Mouse (Mus musculus): ENCODE results near the gene Rnase2b. TPM values are rescaled to one million over a fixed set of nuclear protein-coding genes. Genes with fewer than 3 reads are reported as not detected.

Rnase2b gene
- polyA plus RNA-seq, 1 experiment from 2014 or later: 0.39 TPM

- H3K4me2 ChIP-seq (replicated peaks; ENCODE audit: low read depth): no peak overlapping the region
- H3K27me3 ChIP-seq (ENCODE audit: control insufficient read depth, insufficient read depth, low read length): no peaks in the 10 kb centered on the region
- WGBS: 73% methylated on average over 9 of the region's 9 CpGs
- no peaks in the 10 kb centered on the region for H3K4me1 ChIP-seq (replicated peaks; ENCODE audit: control insufficient read depth, insufficient read depth)
- no peak overlapping the region for H3K9ac ChIP-seq (ENCODE audit: low read length)
- DNase-seq (ENCODE audit: low spot score) (no peak), ATAC-seq (ENCODE audit: low FRiP score, low TSS enrichment) (no peak)
- no peak for TF ChIP-seq EP300 (optimal IDR thresholded peaks at IDR 0.05)
- no peak overlapping the region for H3K27ac ChIP-seq (replicated peaks)
- no peaks in the 10 kb centered on the region for H3K9me3 ChIP-seq (ENCODE audit: control insufficient read depth, low read length)
- no peaks in the 10 kb centered on the region for H3K36me3 ChIP-seq (ENCODE audit: control insufficient read depth, insufficient read depth, low read length)
- H3K4me3 ChIP-seq (ENCODE audit: low read depth, low read length): no peak overlapping the region
Measured at GRCm38 (mm10) chr14:51128775-51129623, 33.1 kb upstream of the Rnase2b start.

- ATAC-seq (ENCODE audit: low FRiP score, low TSS enrichment) (no peak), DNase-seq (ENCODE audit: low spot score) (no peak)
- Histone ChIP-seq H3K4me1 (replicated peaks; ENCODE audit: control insufficient read depth, insufficient read depth) (no peaks in the 10 kb centered on the region), H3K27ac (replicated peaks) (no peak overlapping the region), H3K4me3 (ENCODE audit: low read depth, low read length) (no peak overlapping the region), H3K27me3 (ENCODE audit: control insufficient read depth, insufficient read depth, low read length) (no peaks in the 10 kb centered on the region), H3K9me3 (ENCODE audit: control insufficient read depth, low read length) (no peaks in the 10 kb centered on the region), H3K9ac (ENCODE audit: low read length) (no peak overlapping the region), H3K36me3 (ENCODE audit: control insufficient read depth, insufficient read depth, low read length) (no peaks in the 10 kb centered on the region), H3K4me2 (replicated peaks; ENCODE audit: low read depth) (no peak overlapping the region)
- no peak for TF ChIP-seq CTCF (IDR thresholded peaks at IDR 0.05; ENCODE audit: low read depth)
- TF ChIP-seq EP300 (optimal IDR thresholded peaks at IDR 0.05): no peak
- WGBS: 69% methylated on average over 4 of the region's 4 CpGs
Measured at GRCm38 (mm10) chr14:51129624-51129975, 32.5 kb upstream of the Rnase2b start.

GRCm38 (mm10) chr14:51130315-51130940 lies 31.6 kb upstream of the Rnase2b start:
- Histone ChIP-seq H3K4me1 (replicated peaks; ENCODE audit: control insufficient read depth, insufficient read depth) (no peaks in the 10 kb centered on the region), H3K36me3 (ENCODE audit: control insufficient read depth, insufficient read depth, low read length) (no peaks in the 10 kb centered on the region), H3K27ac (replicated peaks) (no peak overlapping the region), H3K9me3 (ENCODE audit: control insufficient read depth, low read length) (no peaks in the 10 kb centered on the region), H3K4me3 (ENCODE audit: low read depth, low read length) (no peak overlapping the region), H3K9ac (ENCODE audit: low read length) (no peak overlapping the region), H3K4me2 (replicated peaks; ENCODE audit: low read depth) (no peak overlapping the region), H3K27me3 (ENCODE audit: control insufficient read depth, insufficient read depth, low read length) (no peaks in the 10 kb centered on the region)
- TF ChIP-seq EP300 (optimal IDR thresholded peaks at IDR 0.05) (no peak), CTCF (IDR thresholded peaks at IDR 0.05; ENCODE audit: low read depth) (no peak)
- 65% methylated on average over 9 of the region's 9 CpGs for WGBS
- DNase-seq (ENCODE audit: low spot score) (no peak), ATAC-seq (ENCODE audit: low FRiP score, low TSS enrichment) (no peak)

- WGBS: 73% methylated on average over 7 of the region's 7 CpGs
- Histone ChIP-seq H3K9ac (ENCODE audit: low read length) (no peak overlapping the region), H3K27me3 (ENCODE audit: control insufficient read depth, insufficient read depth, low read length) (no peaks in the 10 kb centered on the region), H3K27ac (replicated peaks) (no peak overlapping the region), H3K4me2 (replicated peaks; ENCODE audit: low read depth) (no peak overlapping the region), H3K4me1 (replicated peaks; ENCODE audit: control insufficient read depth, insufficient read depth) (no peaks in the 10 kb centered on the region), H3K36me3 (ENCODE audit: control insufficient read depth, insufficient read depth, low read length) (no peaks in the 10 kb centered on the region), H3K9me3 (ENCODE audit: control insufficient read depth, low read length) (no peaks in the 10 kb centered on the region), H3K4me3 (ENCODE audit: low read depth, low read length) (no peak overlapping the region)
- DNase-seq (ENCODE audit: low spot score) (no peak), ATAC-seq (ENCODE audit: low FRiP score, low TSS enrichment) (no peak; the same call in 1 of the 2 replicates)
- TF ChIP-seq CTCF (IDR thresholded peaks at IDR 0.05; ENCODE audit: low read depth) (no peak), EP300 (optimal IDR thresholded peaks at IDR 0.05) (no peak)
Measured at GRCm38 (mm10) chr14:51131086-51131815, 30.8 kb upstream of the Rnase2b start.

GRCm38 (mm10) chr14:51132372-51132771 lies 29.7 kb upstream of the Rnase2b start:
- WGBS: 72% methylated on average over 4 of the region's 4 CpGs
- TF ChIP-seq EP300 (optimal IDR thresholded peaks at IDR 0.05) (no peak), CTCF (IDR thresholded peaks at IDR 0.05; ENCODE audit: low read depth) (no peak)
- Histone ChIP-seq H3K4me1 (replicated peaks; ENCODE audit: control insufficient read depth, insufficient read depth) (no peaks in the 10 kb centered on the region), H3K27me3 (ENCODE audit: control insufficient read depth, insufficient read depth, low read length) (no peaks in the 10 kb centered on the region), H3K4me2 (replicated peaks; ENCODE audit: low read depth) (no peak overlapping the region), H3K27ac (replicated peaks) (no peak overlapping the region), H3K36me3 (ENCODE audit: control insufficient read depth, insufficient read depth, low read length) (no peaks in the 10 kb centered on the region), H3K9me3 (ENCODE audit: control insufficient read depth, low read length) (no peaks in the 10 kb centered on the region), H3K9ac (ENCODE audit: low read length) (no peak overlapping the region), H3K4me3 (ENCODE audit: low read depth, low read length) (no peak overlapping the region)
- no peak for DNase-seq (ENCODE audit: low spot score)
- ATAC-seq (ENCODE audit: low FRiP score, low TSS enrichment): peak; percentile 96
